Mouse (Mus musculus) cerebellum, adult 2 months (tissue): ENCODE data around the gene Scn3b.

ENCODE experiments used
- CTCF ChIP-seq: fragments of 200-500 bp; IDR thresholded peaks from 2 replicates; pipeline ENCODE4 v1.5.1; 2011; ENCODE audit warnings: low read depth, mild to moderate bottlenecking, control low read depth, low read length, moderate library complexity, borderline replicate concordance; ENCODE audit not compliant: insufficient read depth
- POLR2A ChIP-seq: fragments of 200-500 bp; IDR thresholded peaks from 2 replicates; pipeline ENCODE4 v1.6.1; 2011; ENCODE audit warnings: low read length, control low read depth, borderline replicate concordance; ENCODE audit not compliant: insufficient read depth

- TF ChIP-seq CTCF (no peak), POLR2A (no peak)
Observed at GRCm38 (mm10) chr9:40252459-40252858, 16.6 kb upstream of the Scn3b start.
